Mouse (Mus musculus): ENCODE measurements at regions not wholly inside any gene's neighbourhood (a gene's known extent, or its start where the extent isn't known, plus 50 kb on each side); places are given as distances from the start of the nearest gene placed in this dataset.

- TF ChIP-seq POLR2A (IDR thresholded peaks at IDR 0.05; ENCODE audit: borderline replicate concordance, low read depth, low read length): no peak
- no peak for TF ChIP-seq CTCF (IDR thresholded peaks at IDR 0.05; ENCODE audit: low read depth, low read length)
Observed at GRCm38 (mm10) chr12:43852246-43852645, 357.9 kb downstream of the Dnajb9 start.
